Mouse (Mus musculus) testis, adult 2 months (tissue): ENCODE results near the gene Nacad. TPM values are rescaled to one million over a fixed set of nuclear protein-coding genes. Genes with fewer than 3 reads are reported as not detected.

ENCODE experiments used
- H3K27ac ChIP-seq: fragments of 200-500 bp; 2 replicates; pipeline ENCODE4 v1.5.1; 2012; ENCODE audit warnings: low read depth, low read length; ENCODE audit not compliant: control insufficient read depth, insufficient read depth
- H3K27me3 ChIP-seq: fragments of 200-500 bp; 2 replicates; pipeline ENCODE4 v1.6.1; 2012; ENCODE audit warnings: mild to moderate bottlenecking, low read length, moderate library complexity; ENCODE audit not compliant: control insufficient read depth, insufficient read depth
- H3K36me3 ChIP-seq: fragments of 200-500 bp; 2 replicates; pipeline ENCODE4 v1.6.1; 2012; ENCODE audit warnings: mild to moderate bottlenecking, low read length; ENCODE audit not compliant: control insufficient read depth, insufficient read depth
- H3K4me1 ChIP-seq: fragments of 200-500 bp; 2 replicates; pipeline ENCODE4 v1.6.1; 2012; ENCODE audit warnings: low read length; ENCODE audit not compliant: control insufficient read depth, insufficient read depth
- H3K4me3 ChIP-seq: fragments of 200-500 bp; 2 replicates; pipeline ENCODE4 v1.5.1; 2012; ENCODE audit warnings: low read depth, mild to moderate bottlenecking, low read length, moderate library complexity, mixed read lengths; ENCODE audit not compliant: control insufficient read depth
- CTCF ChIP-seq: fragments of 200-500 bp; IDR thresholded peaks from 2 replicates; pipeline ENCODE4 v1.5.1; 2012; ENCODE audit warnings: low read depth, mild to moderate bottlenecking, inconsistent platforms, low read length, moderate library complexity; ENCODE audit not compliant: control insufficient read depth, insufficient read depth, insufficient replicate concordance
- POLR2A ChIP-seq: fragments of 200-500 bp; IDR thresholded peaks from 2 replicates; pipeline ENCODE4 v1.6.1; 2012; ENCODE audit warnings: low read depth, mild to moderate bottlenecking, inconsistent platforms, low read length, moderate library complexity; ENCODE audit not compliant: control insufficient read depth
- polyA plus RNA-seq: library from polyadenylated mRNA; depleted of rRNA; stranded (reverse); fragments of >200 nt; gene quantifications from 2 replicates; pipeline ENCODE4 v1.2.3, GENCODE M21; 2012

Gene Nacad
- polyA plus RNA-seq, 1 experiment = 1.4 TPM

DNA sequence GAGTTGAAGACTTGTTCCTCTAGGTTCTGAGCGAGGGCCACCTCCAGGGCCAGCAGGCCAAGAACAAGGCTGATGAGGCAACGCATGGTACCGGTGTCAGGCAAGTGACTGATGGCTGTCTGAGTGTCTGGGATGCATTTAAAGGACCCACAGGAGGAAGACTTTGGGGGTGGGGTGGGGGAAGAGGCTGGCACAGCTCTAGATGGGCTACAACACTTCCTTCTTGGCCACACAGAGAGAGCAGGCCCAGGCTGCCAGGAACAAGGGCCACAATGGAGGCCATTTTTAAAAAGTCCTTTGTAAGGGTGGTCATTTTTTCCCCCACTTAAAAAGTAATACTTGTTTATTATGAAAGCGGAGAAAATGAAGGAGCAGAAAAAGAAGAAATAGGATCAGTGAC, 32.7 kb upstream of the Nacad start, which contains the start of gene Wap:
Gene Wap, minus strand, starts transcription at position 101 of the 400 bp plus-strand sequence.
- Histone ChIP-seq H3K27me3 (no peaks in the 10 kb centered on the region), H3K36me3 (no peaks in the 10 kb centered on the region), H3K27ac (no peak within 1 kb of the TSS), H3K4me1 (no peaks in the 10 kb centered on the region), H3K4me3 (no peak within 1 kb of the TSS)
- TF ChIP-seq POLR2A (no peak), CTCF (no peak)

DNA sequence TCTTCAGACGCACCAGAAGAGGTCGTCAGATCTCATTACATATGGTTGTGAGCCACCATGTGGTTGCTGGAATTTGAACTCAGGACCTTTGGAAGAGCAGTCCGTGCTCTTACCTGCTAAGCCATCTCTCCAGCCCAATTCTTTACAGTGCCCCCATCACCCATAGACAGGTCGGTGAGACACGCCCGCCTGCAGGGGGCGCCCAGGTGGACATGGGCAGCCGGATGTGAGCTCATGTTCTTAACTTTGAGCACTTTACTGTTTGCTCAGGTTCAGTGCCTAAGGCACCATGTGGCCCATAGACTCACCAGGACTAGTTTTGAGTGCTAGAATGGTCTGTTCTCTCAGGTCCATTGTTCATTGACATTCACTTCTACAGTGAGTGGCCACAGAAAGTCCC, 30.3 kb upstream of the Nacad start:
- Histone ChIP-seq H3K36me3 (no peaks in the 10 kb centered on the region), H3K4me3 (no peak overlapping the region), H3K27me3 (no peaks in the 10 kb centered on the region), H3K27ac (no peak overlapping the region), H3K4me1 (no peaks in the 10 kb centered on the region)
- TF ChIP-seq CTCF (no peak), POLR2A (no peak)

DNA sequence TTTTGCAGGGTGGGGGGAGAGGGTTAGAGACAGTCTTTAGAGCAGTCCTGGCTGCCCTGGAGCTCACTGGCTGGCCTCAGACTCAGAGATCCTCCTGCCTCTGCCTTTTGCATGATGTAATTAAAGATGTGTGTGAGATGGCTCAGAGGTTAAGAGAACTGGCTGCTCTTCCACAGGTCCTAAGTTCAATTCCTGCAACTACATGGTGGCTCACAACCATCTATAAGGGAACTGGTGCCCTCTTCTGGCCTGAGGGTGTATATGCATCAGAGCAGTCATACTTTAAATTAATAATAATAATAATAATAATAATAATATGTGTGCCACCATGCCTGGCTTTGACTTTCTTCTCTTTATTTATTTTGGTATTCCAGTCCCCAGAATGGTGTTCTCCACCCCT, 23.8 kb upstream of the Nacad start:
- Histone ChIP-seq H3K27me3 (no peaks in the 10 kb centered on the region), H3K27ac (no peak overlapping the region), H3K4me3 (no peak overlapping the region), H3K36me3 (no peaks in the 10 kb centered on the region), H3K4me1 (peaks cover 5% of the 10 kb centered on the region)
- TF ChIP-seq CTCF = no peak
- TF ChIP-seq POLR2A = no peak

DNA sequence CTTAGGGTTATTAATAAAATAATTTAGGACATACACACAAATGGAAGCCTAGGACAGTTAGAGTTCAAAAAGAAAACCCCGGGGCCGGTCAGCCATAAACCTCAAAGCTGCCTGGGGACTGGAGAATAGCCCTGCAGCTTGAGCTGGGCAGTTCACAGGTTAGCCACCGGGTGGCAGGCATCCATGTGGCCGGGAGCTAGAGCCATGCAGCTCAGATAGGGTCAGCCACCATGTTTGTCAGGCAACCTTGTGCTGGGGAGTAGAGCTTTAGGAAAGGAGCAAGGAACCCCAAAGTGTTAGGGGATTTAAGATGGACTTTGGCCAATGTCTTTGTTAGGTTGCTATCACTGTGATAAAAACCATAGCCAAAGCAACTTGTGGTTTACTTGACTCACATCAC, 22.7 kb upstream of the Nacad start:
- no peaks in the 10 kb centered on the region for H3K27me3 ChIP-seq
- peaks cover 1% of the 10 kb centered on the region; the same call in 1 of the 2 replicates for H3K36me3 ChIP-seq
- no peak overlapping the region for H3K4me3 ChIP-seq
- H3K27ac ChIP-seq = no peak overlapping the region
- peaks cover 7% of the 10 kb centered on the region for H3K4me1 ChIP-seq
- TF ChIP-seq CTCF = peak; percentile 72; the same call in 1 of the 2 replicates
- no peak for TF ChIP-seq POLR2A

DNA sequence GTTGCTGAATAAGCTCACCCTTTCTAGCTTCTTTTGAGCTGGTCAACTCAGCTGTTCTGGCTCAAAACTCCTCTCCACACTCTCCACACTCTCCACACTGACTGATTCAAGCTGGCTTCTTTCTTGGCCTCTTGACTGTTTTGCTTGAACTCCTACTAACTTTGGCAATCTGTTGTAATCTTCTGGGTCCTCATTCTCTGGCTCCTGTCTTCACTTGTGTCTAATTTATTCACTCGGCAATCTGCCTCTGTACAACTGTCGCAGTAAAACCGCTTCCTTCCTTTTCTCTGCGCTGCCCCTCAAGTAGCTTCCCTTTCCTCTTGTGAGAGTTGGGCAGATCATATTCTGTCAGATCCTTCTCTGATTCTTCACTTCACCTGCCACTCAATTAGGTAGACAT, 21.9 kb upstream of the Nacad start:
- Histone ChIP-seq H3K4me3 (no peak overlapping the region), H3K36me3 (peaks cover 1% of the 10 kb centered on the region; the same call in 1 of the 2 replicates), H3K27me3 (no peaks in the 10 kb centered on the region), H3K27ac (no peak overlapping the region), H3K4me1 (peaks cover 7% of the 10 kb centered on the region)
- TF ChIP-seq CTCF (no peak), POLR2A (no peak)

DNA sequence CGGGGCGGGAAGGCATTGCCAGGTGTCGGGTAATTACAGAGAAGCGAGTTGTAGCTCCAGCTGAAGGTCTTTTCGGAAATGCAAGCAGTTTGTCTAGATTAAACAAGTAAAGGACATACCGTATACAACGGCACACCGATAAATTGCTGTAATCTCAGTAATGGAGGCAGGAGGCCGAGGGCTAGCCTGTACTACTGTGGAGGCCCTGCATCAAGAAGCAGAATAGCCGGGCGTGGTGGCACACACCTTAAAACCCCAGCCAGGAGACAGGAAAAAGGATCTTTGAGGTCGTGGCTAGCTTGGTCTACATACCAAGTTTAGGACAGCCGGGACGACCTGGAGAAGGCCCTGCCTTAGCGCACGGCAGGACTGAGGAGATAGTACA, 20.5 kb upstream of the Nacad start:
- no peaks in the 10 kb centered on the region for H3K27me3 ChIP-seq
- TF ChIP-seq POLR2A = no peak
- no peak for TF ChIP-seq CTCF
- peak overlapping the region; percentile 95 for H3K27ac ChIP-seq
- peaks cover 6% of the 10 kb centered on the region for H3K36me3 ChIP-seq
- H3K4me1 ChIP-seq = peaks cover 7% of the 10 kb centered on the region
- peak overlapping the region; percentile 99 for H3K4me3 ChIP-seq

DNA sequence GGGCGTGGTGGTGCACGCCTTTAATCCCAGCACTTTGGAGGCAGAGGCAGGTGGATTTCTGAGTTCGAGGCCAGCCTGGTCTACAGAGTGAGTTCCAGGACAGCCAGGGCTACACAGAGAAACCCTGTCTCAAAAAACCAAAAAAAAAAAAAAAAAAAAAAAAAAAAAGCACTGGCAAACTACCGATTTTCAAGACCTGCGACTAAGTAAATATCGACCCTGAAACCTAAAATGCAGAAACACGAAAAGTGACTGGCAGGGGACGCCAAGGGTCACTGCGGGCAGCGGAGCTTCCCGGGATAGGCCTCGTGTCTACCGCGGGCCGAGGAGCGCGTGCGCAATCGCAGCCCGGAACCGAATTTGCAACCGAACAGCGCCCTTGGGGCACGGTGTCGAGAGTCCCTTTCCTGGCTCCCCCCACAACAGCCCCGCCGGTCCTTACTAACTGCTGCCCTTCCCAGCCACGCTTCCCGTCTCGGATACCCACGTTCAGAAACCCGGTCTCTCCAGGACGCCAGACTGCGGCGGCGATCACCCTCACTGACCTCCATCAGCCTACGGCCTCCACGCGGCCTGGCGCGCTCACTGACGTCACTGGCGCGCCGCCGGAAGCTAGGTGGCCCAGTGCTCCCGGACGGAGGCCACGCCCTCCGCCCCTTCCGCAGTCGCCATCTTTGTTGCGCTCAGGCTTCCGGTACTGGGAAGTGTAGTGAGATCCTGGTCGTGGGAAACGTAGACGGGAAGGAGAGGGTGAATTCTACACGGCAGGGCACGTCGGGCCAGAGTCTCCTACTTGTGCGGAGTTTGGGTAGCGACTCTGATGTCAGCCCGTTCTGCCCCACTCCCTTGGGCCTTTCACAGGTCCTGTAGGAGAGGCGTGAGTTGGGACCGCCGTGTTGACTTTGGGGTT, 19.9 kb upstream of the Nacad start, which contains the start of gene Tbrg4:
Gene Tbrg4, minus strand, starts transcription at position 590 of the 910 bp plus-strand sequence.
- TF ChIP-seq CTCF = peak; percentile 19; the same call in 1 of the 2 replicates
- peak; percentile 97 for TF ChIP-seq POLR2A

More for the DNA sequence above, 19.9 kb upstream of the Nacad start, which contains the start of gene Tbrg4:
- Histone ChIP-seq H3K4me3 (peak within 1 kb of the TSS; percentile 99), H3K4me1 (peaks cover 7% of the 10 kb centered on the region), H3K27ac (peak within 1 kb of the TSS; percentile 95), H3K27me3 (no peaks in the 10 kb centered on the region), H3K36me3 (peaks cover 6% of the 10 kb centered on the region)
